Mouse (Mus musculus) brain, embryonic 14.5 days (tissue): ENCODE data around the gene Mrpl24.

Experiments
- CTCF ChIP-seq: fragments of 200-500 bp; IDR thresholded peaks from 2 replicates; pipeline ENCODE4 v1.5.1; 2012; ENCODE audit warnings: inconsistent platforms, mild to moderate bottlenecking, moderate library complexity, borderline replicate concordance; ENCODE audit not compliant: insufficient read depth, insufficient read length; ENCODE audit errors: extremely low read depth
- POLR2A ChIP-seq: fragments of 200-500 bp; IDR thresholded peaks from 2 replicates; pipeline ENCODE4 v1.6.1; 2012; ENCODE audit warnings: mild to moderate bottlenecking, inconsistent platforms, borderline replicate concordance; ENCODE audit not compliant: poor library complexity, insufficient read depth, insufficient read length, severe bottlenecking; ENCODE audit errors: extremely low read depth

DNA sequence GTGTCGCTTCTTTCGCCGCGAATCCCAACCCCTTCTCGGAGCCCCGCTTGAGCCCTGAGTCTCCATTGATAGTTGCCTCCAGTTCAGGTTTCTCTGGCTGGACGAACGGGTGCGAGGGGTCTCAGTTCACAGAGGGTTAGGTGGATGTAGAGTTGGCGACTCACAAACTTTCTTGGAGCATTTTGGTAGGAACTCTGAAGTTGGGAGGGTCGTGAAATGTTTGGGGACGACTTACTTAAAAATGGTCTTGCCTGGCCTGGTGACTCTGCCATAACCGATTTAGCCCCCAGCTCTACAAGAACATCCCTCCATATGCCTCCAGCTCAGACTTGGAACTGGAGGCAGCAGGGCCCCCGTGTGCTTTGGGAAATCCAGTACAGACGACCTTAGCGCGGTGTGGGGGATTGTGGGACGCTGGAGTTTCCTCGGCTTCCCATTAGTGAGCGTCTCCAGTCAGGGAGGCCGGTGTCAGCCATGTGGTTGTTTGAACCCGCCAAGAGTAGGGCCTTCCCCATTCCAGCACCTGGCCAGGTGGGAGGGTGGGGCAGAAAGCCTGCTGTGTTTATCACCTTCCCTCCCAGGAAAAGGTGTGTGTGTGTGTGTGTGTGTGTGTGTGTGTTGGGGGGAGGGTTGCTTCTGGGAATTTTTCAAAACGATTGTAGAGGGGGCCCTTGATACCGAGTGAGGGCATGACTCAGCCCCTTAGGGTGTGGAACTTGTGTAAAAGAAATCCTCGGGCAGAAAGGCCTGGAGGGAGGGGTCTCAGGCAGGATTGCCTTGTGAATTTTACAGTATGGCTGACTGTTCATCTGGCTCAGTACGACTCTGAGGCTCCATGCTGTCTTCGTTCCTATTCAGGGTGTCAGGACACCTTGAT is 12.1 kb upstream of the Mrpl24 start:
- no peak for TF ChIP-seq CTCF
- no peak for TF ChIP-seq POLR2A
